Mouse (Mus musculus) lung, postnatal 4 days (tissue): ENCODE results near the gene Gm42906.

ENCODE experiments used
- DNase-seq, 2 experiments: peaks; one replicate each; pipeline ENCODE4 v3.0.0; 2021

The Gm42906 gene

GRCm38 (mm10) chr5:151142671-151143601 lies 285.0 kb downstream of the Gm42906 start:
- peak; percentile 61 to 88 for DNase-seq

- DNase-seq, result peak; percentile 60 to 75
These were observed 285.7 kb downstream of the Gm42906 start for GRCm38 (mm10) chr5:151142241-151142640.

GRCm38 (mm10) chr5:151137901-151138300 lies 290.1 kb downstream of the Gm42906 start:
- no peak for DNase-seq

- no peak for DNase-seq
These were observed 290.7 kb downstream of the Gm42906 start for GRCm38 (mm10) chr5:151137311-151137710.

- DNase-seq, result peak in 1 of 2 experiments; percentile 36
These were observed 292.0 kb downstream of the Gm42906 start for GRCm38 (mm10) chr5:151135965-151136364.

DNA sequence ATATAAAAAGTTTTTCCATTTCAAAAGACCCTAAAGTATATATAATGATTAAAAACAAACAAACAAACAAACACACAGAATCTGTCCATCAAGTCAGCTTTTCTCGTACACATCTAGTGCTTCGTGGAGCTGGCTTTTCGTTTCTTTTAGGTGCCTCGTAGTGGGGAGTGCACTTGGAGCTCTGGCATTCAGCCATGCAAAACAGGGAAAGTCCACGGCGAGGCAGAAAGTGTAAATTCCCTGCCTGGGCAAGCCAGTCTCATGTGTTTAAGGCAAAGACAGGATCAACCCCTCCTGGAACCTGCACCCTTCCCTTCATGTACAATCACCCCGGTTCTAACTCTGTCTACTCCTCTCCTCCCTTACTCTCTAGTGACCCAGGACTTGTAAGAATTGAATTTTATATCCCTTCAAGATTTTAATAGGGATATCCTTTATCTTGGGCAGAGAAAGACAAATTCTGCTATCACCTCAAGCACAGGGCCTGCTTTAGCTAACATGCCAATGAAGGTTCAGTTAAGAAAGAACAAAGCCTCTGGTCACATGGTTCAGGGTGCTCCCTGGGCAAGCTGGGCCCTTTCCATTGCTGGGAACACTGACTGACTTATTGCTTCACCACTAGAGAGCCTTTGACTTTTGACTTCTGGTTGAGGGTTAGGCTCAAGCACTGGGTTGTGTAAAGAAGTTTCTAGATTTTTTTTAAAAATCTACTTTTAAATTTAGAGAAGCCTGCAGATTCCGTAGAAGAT lies 292.7 kb downstream of the Gm42906 start:
- no peak for DNase-seq

- DNase-seq, result no peak
These were observed 293.8 kb downstream of the Gm42906 start for GRCm38 (mm10) chr5:151134202-151134601.

DNA sequence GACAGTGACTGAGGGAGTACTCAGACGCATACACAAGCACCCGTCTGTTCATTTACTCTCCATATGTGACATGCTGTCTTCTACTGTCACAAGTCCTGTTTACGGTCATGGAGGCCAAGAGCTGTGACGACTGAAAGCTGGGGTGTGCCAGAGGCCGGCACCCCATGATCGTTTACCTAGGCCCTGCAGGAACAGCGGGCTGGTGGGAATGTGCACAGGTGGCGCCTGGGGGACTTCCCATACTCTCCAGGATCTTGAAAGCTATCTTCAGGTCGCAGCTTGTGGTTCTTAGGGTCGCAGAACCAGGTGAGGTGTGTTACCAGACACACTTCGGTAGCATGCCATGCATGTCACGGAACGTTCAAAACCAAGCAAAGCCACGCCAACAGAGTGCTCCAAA lies 294.2 kb downstream of the Gm42906 start:
- DNase-seq, result no peak

GRCm38 (mm10) chr5:151129762-151130161 lies 298.2 kb downstream of the Gm42906 start:
- DNase-seq, result peak in 1 of 2 experiments; percentile 44

- DNase-seq, result peak in 1 of 2 experiments; percentile 50
These were observed 300.7 kb downstream of the Gm42906 start for GRCm38 (mm10) chr5:151127298-151127717.

GRCm38 (mm10) chr5:151126608-151127005 lies 301.4 kb downstream of the Gm42906 start:
- DNase-seq, result no peak

DNA sequence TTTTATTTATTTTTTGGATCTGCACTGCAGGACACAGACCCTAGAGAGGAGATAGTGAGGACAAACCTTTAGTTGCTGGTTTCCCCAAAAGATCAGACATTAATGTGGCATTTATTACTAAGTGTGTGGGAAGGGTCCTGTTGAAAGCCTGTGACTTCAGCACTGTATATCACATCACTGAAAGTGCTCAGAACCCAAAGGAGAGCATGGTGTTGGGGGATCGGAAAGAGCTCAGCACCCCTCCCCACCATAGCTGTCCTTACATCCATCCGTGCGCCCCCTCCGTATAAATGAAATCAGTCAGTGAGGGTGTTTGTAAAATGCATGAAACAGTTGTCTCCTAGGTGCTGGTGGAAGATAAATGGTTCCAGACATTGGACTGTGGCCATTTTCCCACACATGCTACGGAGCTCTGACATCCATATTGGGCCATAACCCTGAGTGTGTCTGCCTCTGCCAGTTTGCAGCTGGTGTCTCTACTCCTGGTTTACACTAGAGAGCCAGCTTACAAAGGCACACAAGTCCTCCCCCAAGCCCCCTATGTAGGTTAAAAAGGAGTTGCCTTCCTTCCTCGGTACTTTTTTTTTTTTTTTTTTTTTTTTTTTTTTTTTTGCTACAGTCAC lies 301.9 kb downstream of the Gm42906 start:
- DNase-seq, result peak; percentile 48 to 66

DNA sequence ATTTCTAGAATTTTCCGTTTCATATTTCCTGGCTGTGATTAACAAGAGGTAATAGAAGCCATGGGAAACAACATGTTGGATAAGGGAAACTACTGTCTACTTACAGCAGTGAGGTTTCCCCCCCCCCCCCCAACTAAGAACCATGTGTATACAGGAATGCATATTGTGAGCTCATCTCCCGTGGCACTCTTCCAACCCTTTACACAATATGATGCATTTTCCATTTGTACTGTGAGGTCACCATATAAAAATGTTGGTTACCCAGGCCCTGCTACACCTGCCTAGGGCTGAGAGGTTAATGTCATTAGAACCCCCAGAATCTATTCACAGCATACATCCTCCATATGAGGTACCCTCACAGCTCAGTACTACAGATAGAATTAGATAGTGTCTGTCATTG lies 310.1 kb downstream of the Gm42906 start:
- no peak for DNase-seq

GRCm38 (mm10) chr5:151116192-151116887 lies 311.6 kb downstream of the Gm42906 start:
- peak; percentile 47 to 61 for DNase-seq

DNA sequence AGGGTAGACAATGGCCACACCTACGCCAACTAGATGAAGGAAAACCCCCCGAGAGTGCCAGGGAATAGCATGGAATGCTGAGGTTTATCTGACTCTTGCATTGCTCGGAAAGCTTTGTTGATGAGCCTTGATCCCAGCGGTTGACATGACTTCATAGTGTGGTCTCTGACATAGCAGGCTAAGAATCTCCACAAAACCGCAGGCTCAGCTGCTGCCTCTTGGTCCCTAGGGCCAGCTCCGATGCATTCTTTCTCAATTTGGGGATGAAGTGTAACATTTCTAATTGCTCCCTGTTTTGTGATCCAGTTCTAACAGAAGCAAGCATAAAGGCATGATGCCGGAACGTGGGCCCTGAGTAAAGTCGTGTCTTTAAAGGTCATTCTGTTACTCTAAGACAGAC lies 315.2 kb downstream of the Gm42906 start:
- DNase-seq, result no peak

- no peak for DNase-seq
These were observed 316.7 kb downstream of the Gm42906 start for GRCm38 (mm10) chr5:151111080-151111871.

GRCm38 (mm10) chr5:151110461-151110908 lies 317.5 kb downstream of the Gm42906 start:
- peak; percentile 36 to 44 for DNase-seq

- DNase-seq, result no peak
These were observed 318.1 kb downstream of the Gm42906 start for GRCm38 (mm10) chr5:151109822-151110221.

GRCm38 (mm10) chr5:151108955-151109354 lies 319.0 kb downstream of the Gm42906 start:
- no peak for DNase-seq

GRCm38 (mm10) chr5:151108291-151108897 lies 319.6 kb downstream of the Gm42906 start:
- peak; percentile 29 to 43 for DNase-seq

GRCm38 (mm10) chr5:151106841-151107240 lies 321.1 kb downstream of the Gm42906 start:
- no peak for DNase-seq
